Mouse (Mus musculus): ENCODE measurements at regions not wholly inside any gene's neighbourhood (a gene's known extent, or its start where the extent isn't known, plus 50 kb on each side); places are given as distances from the start of the nearest gene placed in this dataset.

DNA sequence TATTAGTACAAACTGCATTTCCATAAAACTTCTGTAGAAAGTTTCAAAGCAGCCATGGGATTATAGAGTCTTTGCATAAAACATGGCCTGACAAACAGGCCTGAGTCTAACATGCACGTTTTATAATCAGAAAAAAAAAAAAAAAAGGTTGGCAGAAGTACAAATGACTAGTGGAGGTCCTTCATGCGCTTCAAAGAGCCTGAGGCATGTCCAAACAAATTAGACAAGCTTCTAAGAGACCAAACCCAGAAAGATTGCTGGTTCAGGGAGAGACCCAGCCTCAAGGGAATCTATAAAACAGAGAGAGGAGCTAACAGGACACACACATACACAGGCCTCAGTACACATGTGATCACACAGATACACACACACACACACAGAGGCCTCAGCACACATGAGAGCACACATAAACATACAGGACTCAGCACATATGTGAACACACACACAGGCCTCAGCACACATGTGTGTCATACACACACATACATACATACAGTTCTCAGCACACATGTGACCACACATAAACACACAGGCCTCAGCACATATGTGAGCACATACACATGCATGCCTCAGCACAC, 57.0 kb upstream of the Gnaq start:
- no peak for DNase-seq (ENCODE audit: extremely low spot score, low spot score)

DNA sequence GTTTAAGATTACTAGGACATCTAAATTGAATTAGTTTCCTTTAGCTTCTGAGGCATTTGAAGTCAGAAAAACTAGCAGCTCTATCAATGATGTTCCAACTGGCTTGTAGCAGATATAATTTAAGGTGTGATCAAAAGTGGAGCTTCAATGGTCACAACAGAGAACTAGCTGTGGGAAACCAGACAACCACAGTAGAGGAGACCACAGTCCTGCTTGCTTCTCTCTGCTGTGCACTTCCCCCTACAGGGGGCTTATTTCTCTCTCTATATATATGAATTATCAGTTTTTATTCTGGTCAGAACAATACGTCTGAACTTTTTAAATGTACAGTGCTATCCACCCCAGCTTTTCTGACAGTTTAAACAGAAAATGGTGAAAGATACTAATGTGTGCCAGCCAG, 57.6 kb upstream of the Gnaq start:
- no peak for DNase-seq (ENCODE audit: extremely low spot score, low spot score)

DNA sequence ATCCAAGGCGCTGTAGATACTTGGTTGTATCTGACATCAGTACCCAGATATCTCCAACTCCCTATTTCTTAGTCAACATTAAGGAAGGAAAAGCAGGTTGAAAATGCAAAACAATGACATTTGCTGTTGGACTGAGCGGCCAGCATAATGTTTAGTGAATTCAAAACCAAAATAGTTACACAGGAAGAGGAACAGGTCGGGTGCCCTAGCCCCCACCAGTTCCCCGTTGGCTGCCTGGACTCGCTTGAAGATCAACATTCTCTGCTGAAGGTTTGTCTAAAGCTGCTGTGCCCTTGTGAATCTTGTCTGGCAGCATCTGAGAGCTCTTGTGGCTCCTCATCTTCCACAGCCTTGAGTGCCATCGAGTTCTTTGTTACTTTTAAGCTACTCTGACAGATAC, 65.3 kb upstream of the Gnaq start:
- no peak for DNase-seq (ENCODE audit: extremely low spot score, low spot score)

DNA sequence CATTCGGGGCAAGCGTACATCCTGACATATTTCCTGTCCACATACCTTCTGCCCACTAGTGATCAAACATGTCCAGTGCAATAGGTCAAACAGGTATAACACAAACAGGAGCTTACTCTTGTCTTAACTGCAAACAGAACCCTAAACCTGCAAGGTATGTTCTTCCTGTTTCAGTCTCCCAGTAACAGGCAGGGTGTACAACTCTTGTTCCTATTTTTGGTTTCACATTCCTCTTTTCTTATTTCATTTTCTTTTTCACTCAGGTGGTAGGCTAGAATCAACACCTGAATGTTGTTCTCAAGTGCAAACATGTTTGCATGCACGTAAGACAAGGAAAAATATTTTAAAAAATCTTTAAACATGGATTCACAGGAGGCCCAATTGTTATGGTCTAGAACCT, 67.7 kb upstream of the Gnaq start:
- no peak for DNase-seq (ENCODE audit: extremely low spot score, low spot score)

DNA sequence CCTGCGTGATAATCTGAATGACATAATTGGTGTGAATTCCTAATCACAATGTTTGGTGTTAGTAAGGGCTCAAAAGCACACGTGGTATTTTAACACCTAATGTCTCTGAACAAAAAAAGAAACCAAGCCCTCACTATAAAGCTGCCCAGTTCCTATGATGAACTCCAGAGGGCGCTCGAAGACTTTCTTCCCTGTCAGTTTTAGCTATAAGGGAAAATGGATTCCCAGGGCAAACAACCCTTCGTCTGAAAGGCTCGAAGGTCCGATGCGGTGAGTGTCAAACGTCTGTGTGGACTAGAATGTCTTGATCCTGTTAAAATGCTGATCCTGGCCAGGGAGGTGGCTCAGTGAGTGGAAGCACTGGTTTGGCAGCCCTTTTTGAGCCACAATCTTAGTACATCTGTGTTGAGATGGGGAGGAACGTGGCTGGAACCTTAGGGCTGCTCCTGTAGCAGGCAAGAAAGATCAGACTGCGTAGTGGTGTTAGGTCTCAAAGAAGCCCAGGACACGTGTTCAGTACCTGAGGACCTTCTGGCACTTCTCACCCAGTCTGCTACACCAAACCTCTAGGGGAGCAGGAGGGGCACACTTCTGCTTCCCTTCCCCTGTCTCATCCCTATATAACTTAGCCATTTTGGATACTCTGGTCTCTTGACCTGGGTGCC, 68.6 kb upstream of the Gnaq start:
- DNase-seq (ENCODE audit: extremely low spot score, low spot score): peak; percentile 73

DNA sequence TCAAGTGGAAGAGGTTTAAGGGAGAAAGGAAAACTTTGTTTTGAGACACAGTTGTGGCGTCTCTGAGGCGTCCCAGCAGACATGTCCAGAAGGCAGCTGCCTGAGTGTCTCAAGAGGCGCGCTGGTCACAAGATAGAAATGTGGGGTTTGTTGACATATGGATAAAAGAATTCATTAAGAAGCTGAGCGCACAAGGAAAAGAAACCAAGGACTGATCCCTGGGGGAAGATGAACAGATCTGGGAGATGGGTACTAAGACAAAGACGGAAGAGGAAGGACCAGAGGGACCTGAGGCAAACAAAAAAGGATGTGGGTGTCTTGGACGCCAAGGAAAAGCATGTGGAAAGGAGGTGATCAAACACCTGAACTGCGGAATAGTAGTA, 69.1 kb upstream of the Gnaq start:
- DNase-seq (ENCODE audit: extremely low spot score, low spot score): no peak

DNA sequence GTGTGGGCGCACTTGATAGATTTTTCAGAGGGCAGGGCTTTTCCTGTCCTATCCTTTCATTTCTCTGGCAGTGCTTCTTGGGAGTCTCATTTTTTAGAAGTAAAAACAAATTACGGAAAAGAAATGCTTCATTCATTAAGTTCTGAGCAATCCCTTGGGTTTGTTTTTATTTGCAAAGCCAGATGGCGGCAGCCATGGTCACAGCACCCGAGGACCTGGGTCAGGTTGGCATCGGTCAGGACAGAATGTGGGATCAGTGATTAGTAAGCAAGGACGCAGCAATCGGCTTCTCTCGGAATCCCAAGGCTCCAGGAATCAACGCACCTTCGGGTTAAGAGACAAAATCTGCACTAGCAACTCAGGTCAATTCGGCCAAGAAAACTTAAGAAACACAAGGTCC, 70.8 kb upstream of the Gnaq start:
- no peak for DNase-seq (ENCODE audit: extremely low spot score, low spot score)

DNA sequence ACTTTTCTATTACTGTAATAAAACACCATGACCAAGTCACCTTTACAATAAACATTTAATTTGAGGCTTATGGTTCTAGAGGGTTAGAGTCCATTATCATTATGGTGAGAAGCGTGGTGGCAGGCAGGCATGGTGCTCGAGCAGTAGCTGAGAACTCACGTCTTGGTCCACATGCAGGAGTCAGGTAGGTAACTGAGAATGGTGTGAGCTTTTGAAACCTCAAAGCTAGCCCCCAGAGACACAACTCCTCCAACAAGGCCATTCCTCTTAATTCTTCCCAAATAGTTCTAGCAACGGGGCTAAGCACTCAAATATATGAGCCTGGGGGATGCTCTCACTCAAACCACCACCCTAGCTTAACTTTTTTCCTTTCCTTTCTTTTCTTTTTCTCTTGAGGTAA, 73.6 kb upstream of the Gnaq start:
- DNase-seq (ENCODE audit: extremely low spot score, low spot score): no peak

DNA sequence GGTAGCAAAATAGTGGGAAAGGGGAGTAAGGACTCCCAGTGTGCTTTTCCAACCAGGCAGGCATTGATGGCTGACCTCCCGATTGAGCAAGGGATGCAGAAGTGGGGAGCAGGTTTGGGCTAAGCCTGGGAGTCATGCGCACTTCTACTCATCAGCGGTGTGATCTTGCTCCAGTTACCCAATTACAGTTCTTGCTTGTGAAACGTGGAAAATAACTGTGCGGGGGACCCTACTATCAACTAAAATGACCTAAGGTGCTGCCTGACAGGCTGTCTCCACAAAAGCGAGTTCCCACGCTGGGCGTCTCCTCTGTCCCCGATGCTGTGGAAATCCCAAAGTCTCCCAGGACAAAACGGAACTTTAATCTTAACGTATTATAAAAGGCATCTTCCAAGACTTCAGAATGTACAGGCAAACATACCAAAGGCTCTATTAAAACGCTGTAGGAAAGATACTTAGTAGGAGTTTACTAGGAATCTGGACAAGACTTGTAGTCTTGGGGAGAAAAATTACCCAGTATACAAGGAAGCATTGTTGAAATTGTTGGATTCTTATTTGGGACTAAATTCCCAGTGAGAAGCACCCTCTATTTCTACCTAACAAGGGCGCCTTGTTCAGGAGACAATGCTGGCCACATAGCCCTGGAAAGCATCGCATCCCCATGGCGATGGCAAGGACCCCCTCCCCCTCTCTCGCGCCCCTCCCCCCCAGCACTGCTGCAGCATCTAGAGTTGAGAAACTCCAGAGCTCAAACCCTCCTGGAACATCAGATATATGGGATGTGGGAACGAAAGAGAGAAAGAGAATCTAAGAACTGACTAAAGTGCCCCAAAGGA, 65.6 kb upstream of the Cep78 start:
- DNase-seq (ENCODE audit: extremely low spot score, low spot score): peak; percentile 68

DNA sequence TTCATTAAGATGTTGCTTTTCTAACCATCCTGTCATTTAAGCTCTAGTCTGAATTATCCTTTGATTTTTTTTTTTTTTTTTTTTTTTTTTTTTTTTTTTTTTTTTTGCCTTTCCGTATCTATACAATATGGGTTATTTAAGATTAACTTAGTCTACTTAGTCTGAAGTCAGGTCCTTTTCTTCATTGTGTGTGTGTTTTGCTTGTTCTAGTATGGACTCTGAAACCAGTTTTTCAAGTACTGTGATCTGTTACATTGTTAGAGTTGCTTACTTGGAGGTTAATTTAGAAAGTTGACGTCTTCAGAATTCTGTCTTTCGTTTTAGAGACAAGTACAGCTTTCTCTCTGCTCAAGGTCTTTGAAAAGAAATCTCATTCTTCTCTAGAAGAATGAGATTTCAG, 64.9 kb upstream of the Cep78 start:
- no peak for DNase-seq (ENCODE audit: extremely low spot score, low spot score)

DNA sequence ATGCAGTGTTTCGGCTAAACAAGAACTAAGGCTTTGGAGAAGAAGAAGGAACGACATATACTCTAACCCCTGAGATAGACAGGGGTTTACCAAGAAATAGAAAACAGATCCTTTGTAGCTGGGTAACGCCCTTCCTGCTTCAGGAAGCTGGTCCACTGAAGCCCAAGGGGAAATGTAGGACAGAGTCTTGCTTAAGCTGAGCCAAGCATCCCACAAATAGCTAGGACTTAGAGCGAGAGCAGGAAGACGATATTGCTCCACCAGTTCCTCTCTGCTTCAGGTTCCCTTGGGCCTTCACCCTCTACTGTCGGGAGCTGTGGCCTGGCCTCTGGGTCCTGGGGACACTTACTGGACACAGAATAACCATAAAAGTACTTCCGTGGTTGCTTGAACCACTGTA, 62.2 kb upstream of the Cep78 start:
- DNase-seq (ENCODE audit: extremely low spot score, low spot score): no peak

DNA sequence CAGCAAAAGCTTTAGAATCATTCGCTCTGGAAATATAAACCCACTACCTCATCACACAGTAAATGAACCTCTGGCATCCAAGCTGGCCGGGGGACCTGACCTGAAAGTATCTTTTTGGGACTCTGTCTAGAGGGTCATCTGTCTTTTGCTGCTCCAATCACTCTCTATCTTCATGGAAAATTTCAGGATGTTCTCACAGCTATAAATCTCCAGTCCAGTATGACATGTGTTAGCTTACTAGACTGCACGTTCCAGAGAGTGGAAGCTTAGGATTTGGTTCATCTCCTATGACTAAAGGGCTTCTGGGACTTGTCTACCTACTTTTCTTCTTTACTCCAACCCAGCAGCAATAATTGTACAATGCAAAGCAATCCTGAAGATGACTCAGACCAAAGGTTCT, 60.5 kb upstream of the Cep78 start:
- no peak for DNase-seq (ENCODE audit: extremely low spot score, low spot score)

DNA sequence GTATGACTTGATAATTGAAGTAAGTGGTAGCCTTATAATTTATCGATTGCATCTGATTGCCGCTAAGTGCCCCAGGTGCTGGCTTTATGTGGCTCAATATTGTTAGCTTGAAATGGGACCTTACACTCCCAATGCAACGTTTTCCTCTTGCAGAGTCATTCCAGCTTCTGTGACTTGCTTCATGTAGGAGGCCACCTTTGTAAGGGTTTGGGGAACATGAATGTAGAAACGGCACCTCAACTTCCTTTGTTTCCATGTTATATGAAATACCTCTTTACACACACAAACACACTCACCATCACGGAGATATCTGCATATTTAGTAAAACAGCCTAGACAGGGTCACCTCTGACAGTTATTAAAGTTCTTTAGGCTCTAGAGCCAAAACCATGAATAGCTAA, 59.4 kb upstream of the Cep78 start:
- DNase-seq (ENCODE audit: extremely low spot score, low spot score): no peak

DNA sequence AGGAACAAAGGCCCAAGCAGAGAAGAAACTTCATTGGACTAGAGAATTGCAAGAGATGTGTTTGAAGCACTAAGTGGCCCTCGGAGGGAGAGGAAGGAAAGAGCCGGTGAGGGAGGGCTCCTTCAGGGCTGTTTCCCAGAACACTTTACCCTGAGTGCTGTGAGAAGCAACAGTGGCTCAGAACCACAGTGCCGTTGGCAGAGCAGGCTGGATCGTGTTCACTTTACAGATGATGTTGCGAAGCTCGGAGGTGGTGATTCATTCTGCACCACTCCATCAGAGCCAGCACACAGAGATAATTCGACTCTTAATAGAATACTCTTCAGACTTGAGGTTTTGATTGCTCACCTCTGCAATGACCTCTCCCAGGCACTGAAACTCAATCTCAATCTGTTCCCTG, 58.2 kb upstream of the Cep78 start:
- no peak for DNase-seq (ENCODE audit: extremely low spot score, low spot score)

DNA sequence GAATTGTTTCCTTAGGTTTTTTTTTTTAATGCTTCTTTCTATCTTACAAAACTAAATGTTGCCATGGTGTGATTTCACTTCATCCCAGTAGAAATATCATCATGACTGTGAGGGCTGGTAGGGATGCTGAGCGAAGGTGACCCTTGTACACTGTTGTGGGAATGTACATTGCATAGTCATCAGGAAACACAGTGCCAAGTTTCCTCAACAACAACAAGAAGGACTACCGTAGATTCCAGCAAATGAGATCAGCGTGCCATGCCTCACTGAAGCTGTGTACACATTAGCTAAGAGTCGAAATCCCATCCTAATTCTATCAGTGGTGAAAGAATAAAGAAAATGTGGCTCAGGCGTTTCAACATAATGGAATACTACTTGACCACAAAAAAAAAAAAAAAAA, 57.1 kb upstream of the Cep78 start:
- no peak for DNase-seq (ENCODE audit: extremely low spot score, low spot score)

DNA sequence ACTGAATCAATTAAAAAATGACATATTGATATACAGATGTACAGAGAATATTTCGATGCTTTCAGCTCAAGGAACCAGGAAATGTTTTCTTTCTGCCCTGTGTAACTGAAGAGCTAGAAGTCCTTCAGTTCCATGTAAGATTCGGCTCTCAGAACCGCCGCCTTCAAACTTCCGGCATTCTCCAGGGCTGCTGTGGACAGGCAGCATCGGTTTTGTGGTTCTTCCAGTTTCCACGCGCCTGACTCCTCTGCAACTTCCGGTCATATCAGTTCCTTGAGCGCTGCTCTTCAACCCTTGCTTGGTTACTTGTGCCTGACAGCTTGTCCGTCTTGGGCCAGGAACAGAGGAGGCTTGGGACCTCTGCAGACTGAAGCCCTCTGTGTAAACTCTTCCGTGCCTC, 53.0 kb upstream of the Cep78 start:
- DNase-seq (ENCODE audit: extremely low spot score, low spot score): no peak

Data from neural tube, embryonic 10.5 days (tissue).